Mouse (Mus musculus): ENCODE measurements at regions not wholly inside any gene's neighbourhood (a gene's known extent, or its start where the extent isn't known, plus 50 kb on each side); places are given as distances from the start of the nearest gene placed in this dataset.

GRCm38 (mm10) chr7:72788261-72788660 is 481.9 kb upstream of the Mctp2 start:
- TF ChIP-seq CTCF (conservative IDR thresholded peaks at IDR 0.05; ENCODE audit: insufficient read depth, insufficient read length, low read depth, low read length): no peak
- TF ChIP-seq POLR2A (IDR thresholded peaks at IDR 0.05; ENCODE audit: low read depth, low read length): no peak

Measured in kidney, adult 2 months (tissue).